Mouse (Mus musculus): ENCODE measurements at regions not wholly inside any gene's neighbourhood (a gene's known extent, or its start where the extent isn't known, plus 50 kb on each side); places are given as distances from the start of the nearest gene placed in this dataset.

DNA sequence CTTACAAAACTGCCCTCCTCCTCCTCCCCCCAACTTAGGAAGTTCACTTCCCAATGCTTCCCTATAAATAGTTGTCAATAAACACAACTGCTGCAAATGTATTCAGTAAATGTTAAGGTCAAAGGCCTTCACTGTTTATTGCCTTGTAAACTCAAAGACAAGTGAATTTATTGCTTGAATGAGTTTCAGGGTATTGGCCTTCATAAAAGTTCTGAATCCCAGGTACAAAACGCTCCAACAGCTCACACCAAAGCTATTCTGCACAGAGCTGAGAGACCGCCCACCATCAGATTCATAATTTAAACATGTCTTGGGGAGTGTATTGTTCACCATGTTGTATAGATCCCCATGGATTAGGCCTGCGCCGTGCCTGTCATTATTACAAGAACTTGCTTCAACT, 53.9 kb upstream of the Cdkn3 start:
- Histone ChIP-seq H3K9me3 (replicated peaks; ENCODE audit: insufficient read depth, low read length) (no peaks in the 10 kb centered on the region), H3K4me1 (ENCODE audit: control insufficient read depth in 1 of 2, insufficient read depth in 2 of 2, low read length in 2 of 2) (no peaks in the 10 kb centered on the region), H3K9ac (ENCODE audit: control insufficient read depth, low read depth, low read length, poor library complexity, severe bottlenecking) (no peak overlapping the region), H3K79me2 (ENCODE audit: control insufficient read depth, insufficient read depth, low read length, poor library complexity) (no peaks in the 10 kb centered on the region), H3K4me3 (ENCODE audit: control insufficient read depth in 1 of 2, insufficient read depth in 1 of 2, low read depth in 2 of 2, low read length in 2 of 2) (no peak overlapping the region), H3K27ac (ENCODE audit: control insufficient read depth, low read depth, low read length) (no peak overlapping the region), H3K27me3 (ENCODE audit: control insufficient read depth in 1 of 2, insufficient read depth in 2 of 2, low read length in 2 of 2) (peaks cover 0 to 1% of the 10 kb centered on the region in 2 experiments; a peak in 3 of 4 replicates), H3K36me3 (ENCODE audit: control insufficient read depth in 1 of 2, insufficient read depth in 2 of 2, low read length in 2 of 2) (no peaks in the 10 kb centered on the region)
- no peak for DNase-seq (ENCODE audit: low read depth, low spot score)
- TF ChIP-seq GATA1 (IDR thresholded peaks at IDR 0.05; ENCODE audit: low read depth, low read length) (no peak), ELF1 (IDR thresholded peaks at IDR 0.05; ENCODE audit: low read depth, low read length) (no peak), MEF2A (IDR thresholded peaks at IDR 0.05; ENCODE audit: extremely low read depth, insufficient replicate concordance, low read depth, low read length, poor library complexity, severe bottlenecking) (no peak), MXI1 (IDR thresholded peaks at IDR 0.05; ENCODE audit: low read depth, low read length) (no peak), TBP (IDR thresholded peaks at IDR 0.05; ENCODE audit: low read depth, low read length) (no peak)

- DNase-seq (ENCODE audit: low read depth, low spot score), result no peak
- Histone ChIP-seq H3K79me2 (ENCODE audit: control insufficient read depth, insufficient read depth, low read length, poor library complexity) (no peaks in the 10 kb centered on the region), H3K9me3 (replicated peaks; ENCODE audit: insufficient read depth, low read length) (no peaks in the 10 kb centered on the region), H3K27ac (ENCODE audit: control insufficient read depth, low read depth, low read length) (no peak overlapping the region), H3K4me1 (ENCODE audit: control insufficient read depth in 1 of 2, insufficient read depth in 2 of 2, low read length in 2 of 2) (no peaks in the 10 kb centered on the region), H3K9ac (ENCODE audit: control insufficient read depth, low read depth, low read length, poor library complexity, severe bottlenecking) (no peak overlapping the region), H3K4me3 (ENCODE audit: control insufficient read depth in 1 of 2, insufficient read depth in 1 of 2, low read depth in 2 of 2, low read length in 2 of 2) (no peak overlapping the region), H3K36me3 (ENCODE audit: control insufficient read depth in 1 of 2, insufficient read depth in 2 of 2, low read length in 2 of 2) (no peaks in the 10 kb centered on the region), H3K27me3 (ENCODE audit: control insufficient read depth in 1 of 2, insufficient read depth in 2 of 2, low read length in 2 of 2) (peaks cover 0 to 1% of the 10 kb centered on the region in 2 experiments; a peak in 3 of 4 replicates)
- TF ChIP-seq ETS1 (IDR thresholded peaks at IDR 0.05; ENCODE audit: low read depth, low read length), result no peak
- no peak for TF ChIP-seq ZC3H11A (IDR thresholded peaks at IDR 0.05; ENCODE audit: low read depth, low read length)
- no peak for TF ChIP-seq KAT2A (conservative IDR thresholded peaks at IDR 0.05; ENCODE audit: low read depth, low read length)
- no peak for TF ChIP-seq BHLHE40 (IDR thresholded peaks at IDR 0.05; ENCODE audit: borderline replicate concordance, low read depth, low read length)
- TF ChIP-seq TAL1 (IDR thresholded peaks at IDR 0.05; ENCODE audit: low read length), result no peak
- TF ChIP-seq ZNF384 (IDR thresholded peaks at IDR 0.05; ENCODE audit: low read depth, low read length), result no peak
- no peak for TF ChIP-seq MAZ (IDR thresholded peaks at IDR 0.05; ENCODE audit: low read depth, low read length)
- no peak for TF ChIP-seq SIN3A (IDR thresholded peaks at IDR 0.05; ENCODE audit: low read length)
- no peak for TF ChIP-seq CTCF (IDR thresholded peaks at IDR 0.05 in 2 of 3, conservative IDR thresholded peaks at IDR 0.05 in 1 of 3; ENCODE audit: control insufficient read depth in 1 of 3, insufficient read depth in 1 of 3, low read depth in 2 of 3, low read length in 3 of 3, poor library complexity in 1 of 3, severe bottlenecking in 1 of 3)
- no peak for TF ChIP-seq POLR2AphosphoS5 (IDR thresholded peaks at IDR 0.05; ENCODE audit: borderline replicate concordance, low read depth, low read length)
- no peak for TF ChIP-seq SMC3 (IDR thresholded peaks at IDR 0.05; ENCODE audit: low read depth, low read length)
- TF ChIP-seq MEF2A (IDR thresholded peaks at IDR 0.05; ENCODE audit: extremely low read depth, insufficient replicate concordance, low read depth, low read length, poor library complexity, severe bottlenecking), result no peak
Observed at GRCm38 (mm10) chr14:46704316-46704751, 56.0 kb upstream of the Cdkn3 start.
